Mouse (Mus musculus): Measurements from ENCODE around the gene Tmem178b. TPM values are rescaled to one million over a fixed set of nuclear protein-coding genes. Genes with fewer than 3 reads are reported as not detected.

Tmem178b gene
- polyA plus RNA-seq, 1 experiment from 2014 or later: 0.13 TPM

DNA sequence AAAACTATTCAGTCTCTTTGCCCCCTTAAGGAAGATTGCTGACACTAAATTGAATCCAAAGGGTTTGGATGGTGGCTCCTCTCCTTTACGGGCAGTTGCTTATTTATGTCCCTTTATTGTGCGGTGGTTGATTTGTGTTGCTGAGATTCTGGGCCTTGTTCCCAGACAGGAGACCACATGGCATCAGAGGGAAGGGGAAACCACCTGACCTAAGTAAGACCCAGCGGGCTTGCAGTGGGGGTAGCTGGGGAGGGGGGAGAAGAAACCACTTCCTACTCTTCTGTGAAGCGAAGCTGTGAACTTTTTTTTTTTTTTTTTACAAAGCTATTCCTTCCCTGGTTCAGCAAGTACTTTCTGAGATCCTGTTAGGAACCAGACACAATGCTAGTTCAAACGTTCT is 269.5 kb downstream of the Tmem178b start:
- no peak for TF ChIP-seq CTCF (IDR thresholded peaks at IDR 0.05; ENCODE audit: low read depth)
- no peak for DNase-seq
- Histone ChIP-seq H3K27me3 (ENCODE audit: insufficient read depth, low read length) (no peaks in the 10 kb centered on the region), H3K4me2 (no peak overlapping the region), H3K4me3 (ENCODE audit: low read depth, low read length) (no peak overlapping the region), H3K4me1 (ENCODE audit: insufficient read depth) (no peaks in the 10 kb centered on the region), H3K9ac (no peak overlapping the region), H3K9me3 (ENCODE audit: low read depth, low read length) (no peaks in the 10 kb centered on the region), H3K27ac (ENCODE audit: low read depth) (no peak overlapping the region), H3K36me3 (ENCODE audit: insufficient read depth) (no peaks in the 10 kb centered on the region)
- no peak for ATAC-seq (ENCODE audit: insufficient read depth)
- WGBS: 33% methylated on average over 5 of the region's 5 CpGs

DNA sequence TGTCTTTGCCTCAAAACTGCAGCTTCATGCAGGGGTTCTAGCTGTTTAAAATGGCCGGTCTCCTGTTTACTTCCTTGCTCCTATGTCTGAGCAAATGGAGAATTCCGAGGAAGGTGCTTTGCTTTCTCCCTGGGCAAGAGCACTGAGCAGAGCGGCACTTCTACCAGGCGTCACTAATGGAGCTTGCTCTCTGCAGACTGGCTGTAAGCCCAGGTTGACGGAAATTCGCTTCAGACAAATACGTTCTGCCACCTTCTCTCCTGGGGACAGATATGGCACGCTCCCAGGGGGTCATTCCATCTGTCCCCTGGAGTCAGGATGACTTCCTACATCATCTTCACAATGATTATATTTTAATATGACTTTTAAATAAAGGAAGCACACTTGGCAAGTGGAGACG is 271.3 kb downstream of the Tmem178b start:
- Histone ChIP-seq H3K36me3 (ENCODE audit: insufficient read depth) (no peaks in the 10 kb centered on the region), H3K27ac (ENCODE audit: low read depth) (no peak overlapping the region), H3K9ac (no peak overlapping the region), H3K4me2 (no peak overlapping the region), H3K4me3 (ENCODE audit: low read depth, low read length) (no peak overlapping the region), H3K9me3 (ENCODE audit: low read depth, low read length) (no peaks in the 10 kb centered on the region), H3K27me3 (ENCODE audit: insufficient read depth, low read length) (no peaks in the 10 kb centered on the region), H3K4me1 (ENCODE audit: insufficient read depth) (no peaks in the 10 kb centered on the region)
- WGBS: 56% methylated on average over 9 of the region's 9 CpGs
- DNase-seq (no peak), ATAC-seq (ENCODE audit: insufficient read depth) (no peak)
- no peak for TF ChIP-seq CTCF (IDR thresholded peaks at IDR 0.05; ENCODE audit: low read depth)

DNA sequence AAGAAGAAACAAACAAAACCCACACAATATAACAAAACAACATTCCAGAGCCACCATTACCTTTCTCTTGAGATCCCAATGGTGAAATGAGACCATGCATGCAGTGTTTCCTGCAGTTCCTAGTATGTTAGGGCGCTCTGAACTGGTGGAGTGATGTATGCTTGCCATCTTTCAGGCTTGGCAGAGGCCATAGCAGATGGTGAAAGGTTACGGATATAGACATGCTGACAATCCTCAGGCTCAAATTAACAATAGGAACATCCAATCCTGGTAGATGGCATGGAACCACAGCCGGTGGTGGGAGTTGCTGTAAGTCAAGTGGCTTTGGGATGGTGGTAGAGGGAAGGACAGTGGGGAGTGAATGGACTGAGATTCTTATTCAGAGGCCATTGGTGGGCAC is 272.5 kb downstream of the Tmem178b start:
- 94% methylated on average over 3 of the region's 3 CpGs for whole genome bisulfite sequencing
- Histone ChIP-seq H3K27me3 (ENCODE audit: insufficient read depth, low read length) (no peaks in the 10 kb centered on the region), H3K27ac (ENCODE audit: low read depth) (no peak overlapping the region), H3K9me3 (ENCODE audit: low read depth, low read length) (no peaks in the 10 kb centered on the region), H3K4me3 (ENCODE audit: low read depth, low read length) (no peak overlapping the region), H3K36me3 (ENCODE audit: insufficient read depth) (no peaks in the 10 kb centered on the region), H3K9ac (no peak overlapping the region), H3K4me1 (ENCODE audit: insufficient read depth) (no peaks in the 10 kb centered on the region), H3K4me2 (no peak overlapping the region)
- ATAC-seq (ENCODE audit: insufficient read depth) (no peak), DNase-seq (no peak)
- TF ChIP-seq CTCF (IDR thresholded peaks at IDR 0.05; ENCODE audit: low read depth): no peak

DNA sequence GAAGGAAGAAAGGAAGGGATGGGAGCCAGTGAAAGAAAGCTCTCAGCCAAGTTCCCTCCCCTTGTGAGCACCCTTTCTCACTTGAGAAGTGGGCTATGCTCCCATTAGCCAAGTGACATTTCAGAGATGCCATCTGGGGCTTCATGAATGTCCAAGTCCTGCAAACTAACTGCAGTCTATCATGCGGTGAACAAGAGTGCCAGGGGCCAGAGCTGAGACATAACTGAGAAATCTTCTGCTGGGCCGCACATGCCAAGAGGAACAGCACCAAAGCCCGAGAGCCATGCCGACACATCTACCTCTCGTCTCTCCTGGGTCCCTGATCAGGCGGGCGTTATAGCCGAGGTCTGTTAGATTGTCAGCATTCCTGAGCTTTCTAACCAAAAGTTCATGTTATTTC is 279.2 kb downstream of the Tmem178b start:
- no peak overlapping the region for H3K9ac ChIP-seq
- 79% methylated on average over 8 of the region's 8 CpGs for WGBS
- no peaks in the 10 kb centered on the region for H3K27me3 ChIP-seq (ENCODE audit: insufficient read depth, low read length)
- no peak overlapping the region for H3K4me2 ChIP-seq
- no peaks in the 10 kb centered on the region for H3K4me1 ChIP-seq (ENCODE audit: insufficient read depth)
- ATAC-seq (ENCODE audit: insufficient read depth) (no peak), DNase-seq (no peak)
- H3K4me3 ChIP-seq (ENCODE audit: low read depth, low read length): no peak overlapping the region
- TF ChIP-seq CTCF (IDR thresholded peaks at IDR 0.05; ENCODE audit: low read depth): no peak
- H3K27ac ChIP-seq (ENCODE audit: low read depth): no peak overlapping the region
- no peaks in the 10 kb centered on the region for H3K9me3 ChIP-seq (ENCODE audit: low read depth, low read length)
- no peaks in the 10 kb centered on the region for H3K36me3 ChIP-seq (ENCODE audit: insufficient read depth)

DNA sequence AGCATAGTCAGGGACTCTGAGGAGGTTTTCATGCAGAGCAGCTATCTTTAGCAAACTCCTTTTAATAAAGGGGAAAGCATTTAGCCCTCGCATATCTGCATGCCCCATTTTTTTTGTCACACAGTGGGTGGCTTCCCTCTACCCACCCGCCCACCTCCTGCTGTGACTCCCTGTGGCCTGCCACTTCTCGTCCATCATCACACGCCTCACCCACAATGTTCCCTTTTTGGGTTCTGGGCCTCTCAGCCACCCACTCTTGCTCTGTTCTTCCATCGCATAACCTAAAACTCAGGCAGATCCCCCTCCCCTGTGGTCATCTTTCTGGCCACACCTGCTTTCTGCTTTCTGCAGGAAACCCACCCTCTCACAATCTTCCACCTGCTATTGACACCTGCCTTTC is 288.3 kb downstream of the Tmem178b start:
- TF ChIP-seq CTCF (IDR thresholded peaks at IDR 0.05; ENCODE audit: low read depth): no peak
- H3K4me3 ChIP-seq (ENCODE audit: low read depth, low read length): no peak overlapping the region
- no peak overlapping the region for H3K4me2 ChIP-seq
- H3K9me3 ChIP-seq (ENCODE audit: low read depth, low read length): no peaks in the 10 kb centered on the region
- no peak overlapping the region for H3K9ac ChIP-seq
- WGBS: 73% methylated on average over 5 of the region's 5 CpGs
- H3K27ac ChIP-seq (ENCODE audit: low read depth): no peak overlapping the region
- H3K27me3 ChIP-seq (ENCODE audit: insufficient read depth, low read length): no peaks in the 10 kb centered on the region
- ATAC-seq (ENCODE audit: insufficient read depth) (no peak), DNase-seq (no peak)
- no peaks in the 10 kb centered on the region for H3K36me3 ChIP-seq (ENCODE audit: insufficient read depth)
- no peaks in the 10 kb centered on the region for H3K4me1 ChIP-seq (ENCODE audit: insufficient read depth)

DNA sequence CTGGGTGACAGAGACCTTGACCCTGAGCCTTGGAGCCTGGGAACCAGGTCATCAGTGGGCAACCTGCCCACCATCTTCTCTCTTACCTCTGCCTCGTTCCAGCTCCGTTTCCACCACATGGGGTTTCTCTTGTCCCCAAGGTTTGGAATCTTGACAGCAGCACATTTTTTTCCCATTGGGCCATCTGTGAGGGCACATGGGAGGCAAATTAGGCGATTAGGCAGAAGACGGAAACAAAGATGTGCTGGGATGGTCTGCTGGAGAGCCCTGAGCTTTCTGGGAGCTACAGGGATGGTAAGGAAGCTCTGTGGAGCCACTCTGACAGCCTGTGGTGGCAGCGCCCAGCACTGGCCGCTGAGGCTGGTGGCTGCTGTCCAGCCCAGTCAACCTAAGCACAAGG is 300.5 kb downstream of the Tmem178b start:
- ATAC-seq (ENCODE audit: insufficient read depth): no peak

DNA sequence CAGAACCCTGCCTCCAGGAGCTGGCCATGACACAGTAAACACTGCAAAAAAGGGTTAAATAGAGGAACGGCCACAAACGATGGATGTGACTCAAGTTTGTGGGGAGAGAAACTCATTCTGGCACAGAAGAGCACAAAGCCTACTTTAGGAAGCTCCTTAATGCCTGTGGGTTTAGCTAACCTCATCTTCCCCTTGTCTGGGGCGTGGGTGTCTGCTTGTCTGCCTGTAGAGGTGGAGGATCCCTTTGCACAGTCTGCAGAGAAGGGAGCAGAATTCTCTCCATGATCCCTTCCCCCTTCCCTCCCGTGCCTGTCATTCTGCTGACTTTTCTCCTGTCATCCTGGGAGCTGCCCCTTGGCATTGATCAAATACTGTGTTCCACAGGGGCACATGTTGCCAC is 304.8 kb downstream of the Tmem178b start:
- H3K4me1 ChIP-seq (ENCODE audit: insufficient read depth): no peaks in the 10 kb centered on the region
- ATAC-seq (ENCODE audit: insufficient read depth): no peak

More for the DNA sequence above, 300.5 kb downstream of the Tmem178b start:
- 62% methylated on average over 6 of the region's 6 CpGs for WGBS
- TF ChIP-seq CTCF (IDR thresholded peaks at IDR 0.05; ENCODE audit: low read depth): no peak
- Histone ChIP-seq H3K36me3 (ENCODE audit: insufficient read depth) (no peaks in the 10 kb centered on the region), H3K4me2 (no peak overlapping the region), H3K9ac (no peak overlapping the region), H3K27me3 (ENCODE audit: insufficient read depth, low read length) (no peaks in the 10 kb centered on the region), H3K9me3 (ENCODE audit: low read depth, low read length) (no peaks in the 10 kb centered on the region), H3K4me3 (ENCODE audit: low read depth, low read length) (no peak overlapping the region), H3K4me1 (ENCODE audit: insufficient read depth) (no peaks in the 10 kb centered on the region), H3K27ac (ENCODE audit: low read depth) (no peak overlapping the region)
- DNase-seq: no peak

DNA sequence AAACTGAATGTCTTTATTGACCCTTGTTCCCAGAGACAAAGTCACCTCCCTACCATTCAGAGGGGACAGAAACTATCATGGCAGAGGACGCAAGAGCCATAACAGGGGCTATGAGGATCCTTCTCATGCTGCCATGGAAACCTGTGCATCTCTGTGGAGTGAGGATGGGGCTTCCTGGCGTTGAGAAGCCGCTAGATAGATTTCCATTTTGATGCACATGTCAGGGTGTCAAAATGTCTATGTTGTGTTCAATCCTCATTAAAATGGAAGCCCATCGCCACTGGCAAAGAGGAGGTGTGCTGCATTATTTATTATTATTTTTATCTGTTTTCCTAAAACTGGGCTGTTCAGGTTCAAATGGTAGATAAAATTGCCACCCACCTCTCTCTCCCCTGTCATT is 307.5 kb downstream of the Tmem178b start:
- H3K9me3 ChIP-seq (ENCODE audit: low read depth, low read length): no peaks in the 10 kb centered on the region
- no peak for ATAC-seq (ENCODE audit: insufficient read depth)
- H3K4me2 ChIP-seq: no peak overlapping the region
- no peaks in the 10 kb centered on the region for H3K36me3 ChIP-seq (ENCODE audit: insufficient read depth)
- no peak overlapping the region for H3K9ac ChIP-seq
- no peak for DNase-seq
- H3K4me1 ChIP-seq (ENCODE audit: insufficient read depth): no peaks in the 10 kb centered on the region
- 87% methylated on average over 4 of the region's 4 CpGs for WGBS
- no peak overlapping the region for H3K27ac ChIP-seq (ENCODE audit: low read depth)
- H3K27me3 ChIP-seq (ENCODE audit: insufficient read depth, low read length): no peaks in the 10 kb centered on the region
- TF ChIP-seq CTCF (IDR thresholded peaks at IDR 0.05; ENCODE audit: low read depth): no peak
- H3K4me3 ChIP-seq (ENCODE audit: low read depth, low read length): no peak overlapping the region

More for the DNA sequence above, 304.8 kb downstream of the Tmem178b start:
- no peaks in the 10 kb centered on the region for H3K27me3 ChIP-seq (ENCODE audit: insufficient read depth, low read length)
- H3K4me2 ChIP-seq: no peak overlapping the region
- no peaks in the 10 kb centered on the region for H3K9me3 ChIP-seq (ENCODE audit: low read depth, low read length)
- H3K27ac ChIP-seq (ENCODE audit: low read depth): no peak overlapping the region
- no peak overlapping the region for H3K9ac ChIP-seq
- no peak for DNase-seq
- no peak overlapping the region for H3K4me3 ChIP-seq (ENCODE audit: low read depth, low read length)
- WGBS: 46% methylated on average over 4 of the region's 4 CpGs
- TF ChIP-seq CTCF (IDR thresholded peaks at IDR 0.05; ENCODE audit: low read depth): no peak
- H3K36me3 ChIP-seq (ENCODE audit: insufficient read depth): no peaks in the 10 kb centered on the region

Measured in lung, embryonic 14.5 days (tissue).